Mouse (Mus musculus): ENCODE results near the gene Tnc. TPM values are rescaled to one million over a fixed set of nuclear protein-coding genes. Genes with fewer than 3 reads are reported as not detected.

Gene Tnc
- 20.5 TPM for polyA plus RNA-seq (2014; fragmentation: Illumina TruSeq; extraction: RNeasy Lipid Tissue Mini Kit (QIAGEN cat#74804))

DNA sequence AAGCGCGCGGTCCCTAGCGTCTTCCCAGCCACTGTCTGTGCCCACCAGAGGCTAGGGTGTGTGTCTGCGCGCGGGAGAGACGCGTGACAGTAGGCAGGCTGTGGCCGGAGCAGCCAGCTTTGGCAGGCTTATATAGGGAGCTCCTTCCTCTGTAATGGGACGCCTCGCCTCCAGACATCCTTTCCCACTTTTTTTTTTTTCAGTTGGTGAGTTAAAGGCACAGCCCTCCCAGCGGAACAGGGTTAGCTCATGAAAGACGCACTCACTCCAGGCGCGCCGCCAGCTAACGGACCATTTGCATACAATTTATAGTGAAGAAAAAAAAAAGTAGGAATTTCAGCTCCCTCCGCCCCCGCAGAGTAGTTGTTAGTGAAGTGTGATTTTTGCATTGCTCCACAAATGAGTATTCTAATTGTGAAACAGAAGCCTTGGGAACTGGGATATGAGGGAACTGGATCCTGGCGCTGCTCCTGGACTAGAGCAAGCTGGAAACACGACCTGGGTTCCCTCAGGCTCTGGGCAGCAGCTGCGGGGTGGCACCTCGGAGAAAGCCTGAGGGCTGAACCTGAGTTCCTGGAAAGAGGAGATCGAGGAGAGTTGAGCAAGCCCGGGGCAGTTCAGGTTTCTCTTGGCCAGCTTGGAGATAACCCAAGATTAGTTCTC lies at the start of gene Tnc:
Gene Tnc, minus strand, starts transcription at position 185 of the 663 bp plus-strand sequence.

Other genes starting within 250 kb of the Tnc start
- 0.20 TPM for gene Tnfsf8, start 185.7 kb downstream of the Tnc start, polyA plus RNA-seq (2014; fragmentation: Illumina TruSeq; extraction: RNeasy Lipid Tissue Mini Kit (QIAGEN cat#74804))

Measured in ovary, adult 10 weeks (tissue).